Comparison of ENCODE assay signal across 8 mouse cellular contexts in the genomic region with DNA sequence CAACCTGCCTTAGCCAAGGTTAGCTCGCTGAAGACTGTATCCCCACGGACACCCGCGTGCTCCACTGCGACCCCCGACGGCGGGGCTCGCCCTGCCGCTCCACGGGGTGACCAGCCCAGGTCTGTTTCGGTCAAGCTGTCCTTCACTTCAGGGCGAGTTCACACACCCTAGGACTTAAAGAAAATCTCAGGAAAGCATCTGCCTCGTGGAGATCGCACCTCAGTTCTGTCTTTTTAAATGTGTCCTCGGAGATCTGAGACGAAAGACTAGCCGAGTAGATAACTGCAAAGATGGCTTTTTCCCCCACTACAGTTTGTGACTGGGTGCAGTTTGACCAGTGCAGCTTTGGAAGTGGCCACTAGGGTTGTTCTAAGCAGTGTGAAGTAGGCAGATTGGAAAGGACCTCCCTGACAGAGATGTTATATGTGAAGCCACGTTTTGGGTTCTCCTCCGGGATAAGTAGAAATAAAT. TPM values are rescaled to one million over a fixed set of nuclear protein-coding genes. Genes with fewer than 3 reads are reported as not detected.
DNase-seq lines count a peak whose midpoint lies in the region; ATAC-seq and TF ChIP-seq lines count a peak whose summit lies in the region.

No protein-coding gene starts in this region.

- DNase-seq in WW6 (ENCODE audit: low read depth, low spot score) = peak; percentile 40
- DNase-seq in gastrocnemius, adult 8-10 months (ENCODE audit: low spot score in 2 of 2) = peak; percentile 25 to 28
- DNase-seq in hindbrain, postnatal 0 days (ENCODE audit: low spot score) = peak; percentile 83
- DNase-seq in left cerebral cortex, adult 11 months (ENCODE audit: low spot score) = peak; percentile 38
- DNase-seq in lung, postnatal 36 days = peak; percentile 79
- DNase-seq in retina, adult 2 months (ENCODE audit: low read depth, low spot score) = peak; percentile 37
- peak; percentile 49 to 54 for DNase-seq in urinary bladder, postnatal 36 days (ENCODE audit: low spot score in 2 of 2)

- TF ChIP-seq CTCF in cortical plate, adult 2 months (IDR thresholded peaks at IDR 0.05; ENCODE audit: extremely low read depth, insufficient read depth, low read length) = peak; percentile 56
- TF ChIP-seq CTCF in hindbrain, postnatal 0 days (IDR thresholded peaks at IDR 0.05; ENCODE audit: low read depth) = peak; percentile 74

- peak overlapping the region; percentile 90 for H3K4me2 ChIP-seq in hindbrain, postnatal 0 days (ENCODE audit: low read depth, low read length)

- H3K27me3 ChIP-seq in hindbrain, postnatal 0 days (ENCODE audit: insufficient read depth, low read length) = no peaks in the 10 kb centered on the region

- H3K36me3 ChIP-seq in hindbrain, postnatal 0 days (ENCODE audit: insufficient read depth, low read length) = no peaks in the 10 kb centered on the region

- peak; percentile 78 for ATAC-seq in hindbrain, postnatal 0 days

- peak overlapping the region; percentile 55 for H3K4me3 ChIP-seq in cortical plate, adult 2 months (ENCODE audit: insufficient read depth, low read length)
- peak overlapping the region; percentile 77 for H3K4me3 ChIP-seq in hindbrain, postnatal 0 days (ENCODE audit: low read length)

- no peak overlapping the region for H3K27ac ChIP-seq in cortical plate, adult 2 months (ENCODE audit: insufficient read depth, low read length)
- peak overlapping the region; percentile 88 for H3K27ac ChIP-seq in hindbrain, postnatal 0 days

- 2% methylated on average over 20 of the region's 20 CpGs for WGBS in hindbrain, postnatal 0 days

- H3K4me1 ChIP-seq in cortical plate, adult 2 months (ENCODE audit: control insufficient read depth, insufficient read depth, low read length) = 0 out of 2 replicates have a peak, but pooled peaks cover 2% of the 10 kb centered on the region
- 0 out of 2 replicates have a peak, but pooled peaks cover 6% of the 10 kb centered on the region for H3K4me1 ChIP-seq in hindbrain, postnatal 0 days (ENCODE audit: insufficient read depth, low read length)

- H3K9ac ChIP-seq in hindbrain, postnatal 0 days (replicated peaks; ENCODE audit: low read length) = peak overlapping the region; percentile 79

- H3K9me3 ChIP-seq in hindbrain, postnatal 0 days (ENCODE audit: low read length) = no peaks in the 10 kb centered on the region

- no peak for TF ChIP-seq POLR2A in cortical plate, adult 2 months (IDR thresholded peaks at IDR 0.05; ENCODE audit: extremely low read depth, insufficient read depth, low read length)

RNA-seq across cellular contexts. Expression of a gene that starts 0.6 kb away (rescaled TPM):
- 21.7 and 26.0 TPM in 2 replicates for polyA plus RNA-seq in cortical plate, adult 2 months (2012; rRNA removed)
- 10 to 100 TPM; 21.6 to 26.5 (median 23.0) TPM for total RNA-seq in gastrocnemius, adult 8-10 months (2022)
- 8.1 and 10.7 TPM in 2 replicates for total RNA-seq in hindbrain, postnatal 0 days (2014; rRNA removed)
- polyA plus RNA-seq in hindbrain, postnatal 0 days (2015; fragmentation: Nextera tagmentation; extraction: Ambion mirVana) = 9.3 and 10.2 TPM in 2 replicates

RNA-seq across cellular contexts. Expression of a gene that starts 0.7 kb away (rescaled TPM):
- polyA plus RNA-seq in cortical plate, adult 2 months (2012; rRNA removed) = 21.0 and 23.3 TPM in 2 replicates
- 1 to 10 TPM; 1.2 to 3.0 (median 1.8) TPM for total RNA-seq in gastrocnemius, adult 8-10 months (2022)
- total RNA-seq in hindbrain, postnatal 0 days (2014; rRNA removed) = 9.5 and 9.9 TPM in 2 replicates
- polyA plus RNA-seq in hindbrain, postnatal 0 days (2015; fragmentation: Nextera tagmentation; extraction: Ambion mirVana) = 26.1 and 30.2 TPM in 2 replicates

Comparison
In these comparisons a context has a peak if more than half of its experiments do, and no peak if none do; other contexts are left out.
1. DNase-seq: peak in every context shown above with its lines; median percentile 83 in hindbrain, postnatal 0 days; 79 in lung, postnatal 36 days; 52 in urinary bladder, postnatal 36 days; 40 in WW6; 38 in left cerebral cortex, adult 11 months; 37 in retina, adult 2 months; 26 in gastrocnemius, adult 8-10 months.